Mouse (Mus musculus): Measurements from ENCODE around the gene Dnah3.

The Dnah3 gene

DNA sequence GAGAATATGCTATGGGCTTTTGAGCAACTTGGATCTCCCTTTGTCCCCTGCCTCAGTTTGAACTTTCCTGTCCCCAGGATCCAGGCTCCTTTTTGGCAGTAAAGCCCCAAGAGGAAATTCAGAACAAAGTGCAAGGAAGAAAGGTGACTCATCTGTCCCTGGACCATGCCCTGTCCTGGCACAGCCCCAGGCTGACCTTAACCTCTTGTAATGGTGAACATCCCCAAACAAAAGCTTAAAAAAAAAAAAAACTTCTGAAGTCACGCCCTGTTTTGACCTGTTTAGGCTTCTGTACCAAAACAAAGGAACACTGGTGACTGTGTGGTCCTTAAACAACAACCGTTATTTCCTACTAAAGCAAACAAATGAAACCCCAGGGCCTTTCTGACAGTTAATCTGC is 153.5 kb downstream of the Dnah3 start:
- DNase-seq (ENCODE audit: low spot score) = no peak

DNA sequence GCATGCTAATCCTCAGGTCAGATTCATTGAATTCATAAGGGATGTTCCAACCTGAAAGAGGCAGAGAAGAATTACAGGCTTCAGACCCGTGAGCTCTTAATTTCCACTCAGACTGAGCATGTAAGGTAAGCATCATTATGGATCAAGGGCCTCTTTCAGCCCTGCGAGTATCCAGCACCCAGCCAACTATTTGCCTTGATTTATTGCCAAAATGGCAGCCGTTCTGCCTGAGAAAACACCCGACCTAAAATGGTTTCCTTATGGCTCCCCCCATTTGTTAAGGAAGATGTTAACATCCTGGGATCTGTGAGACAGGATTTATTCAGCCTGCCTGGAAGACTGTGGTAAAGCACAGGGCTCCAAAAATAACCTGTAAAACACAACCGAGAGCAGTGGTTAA is 158.0 kb downstream of the Dnah3 start:
- no peak for DNase-seq (ENCODE audit: low spot score)

DNA sequence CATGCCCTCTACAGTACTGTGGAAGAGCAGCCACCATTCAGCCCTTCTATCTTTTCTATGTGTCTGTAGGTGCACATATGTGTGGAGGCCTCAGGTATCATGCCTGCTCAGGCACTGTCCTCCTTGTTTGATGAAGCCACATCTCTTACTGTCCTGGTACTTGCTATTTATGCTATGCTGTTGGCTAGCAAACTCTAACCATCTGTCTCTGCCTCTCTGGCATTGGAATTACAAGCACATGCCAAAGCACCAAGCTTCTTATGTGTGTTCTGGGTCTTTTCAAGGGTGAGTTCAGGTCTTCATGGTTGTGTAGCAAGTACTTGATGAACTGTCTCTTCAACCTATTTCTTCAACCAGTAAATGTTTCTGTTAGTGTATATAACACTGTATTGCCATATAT is 158.8 kb downstream of the Dnah3 start:
- no peak for DNase-seq (ENCODE audit: low spot score)

DNA sequence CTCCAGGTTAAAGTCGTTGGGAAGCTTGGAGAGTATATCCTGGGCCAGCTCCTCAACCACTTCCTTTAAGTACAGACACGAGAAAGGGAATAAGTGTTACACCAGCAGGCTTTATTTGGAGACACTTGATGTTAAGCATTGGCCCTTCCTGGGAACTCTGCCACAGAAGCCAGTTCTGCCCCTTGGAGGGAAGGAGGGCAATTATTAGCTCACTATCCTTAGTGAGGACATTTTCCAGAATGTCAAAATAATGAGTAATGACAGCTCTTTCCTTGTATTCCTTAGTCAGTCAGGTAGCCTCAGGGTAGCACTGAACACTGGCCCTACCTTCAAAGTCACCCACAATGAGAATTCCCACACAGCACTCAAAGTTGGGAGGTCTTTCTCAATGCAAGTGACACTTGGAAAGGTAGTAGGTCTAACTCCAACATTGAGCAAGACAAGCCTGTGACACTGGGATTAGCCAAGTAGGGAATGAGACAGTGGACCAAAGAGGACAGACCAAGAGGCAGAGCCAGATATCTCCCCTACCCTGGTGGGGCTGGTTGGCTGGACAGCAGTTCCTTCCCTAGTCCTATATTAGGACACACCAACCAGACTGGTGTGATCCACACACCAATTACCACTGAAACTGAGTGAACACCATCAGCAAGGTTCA is 166.2 kb downstream of the Dnah3 start:
- DNase-seq (ENCODE audit: low spot score) = no peak

DNA sequence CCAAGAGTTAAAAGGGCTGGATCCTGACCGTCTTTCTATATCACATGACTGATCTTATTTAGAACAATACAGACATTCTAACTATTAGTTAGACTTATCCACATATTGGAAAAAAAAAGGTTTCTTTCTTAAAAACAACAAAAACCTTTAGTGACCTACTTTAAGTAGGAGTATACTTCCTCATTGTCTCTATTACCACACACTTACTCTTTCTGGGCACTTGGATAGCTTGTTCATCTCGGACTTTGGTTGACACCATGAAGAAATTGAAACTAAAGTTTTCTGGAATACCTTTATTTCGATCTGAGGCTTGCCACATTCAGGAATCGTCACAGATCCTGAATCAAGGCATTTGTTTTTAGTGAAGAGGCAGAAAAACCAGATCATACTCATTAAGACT is 174.0 kb downstream of the Dnah3 start:
- DNase-seq (ENCODE audit: low spot score) = no peak

DNA sequence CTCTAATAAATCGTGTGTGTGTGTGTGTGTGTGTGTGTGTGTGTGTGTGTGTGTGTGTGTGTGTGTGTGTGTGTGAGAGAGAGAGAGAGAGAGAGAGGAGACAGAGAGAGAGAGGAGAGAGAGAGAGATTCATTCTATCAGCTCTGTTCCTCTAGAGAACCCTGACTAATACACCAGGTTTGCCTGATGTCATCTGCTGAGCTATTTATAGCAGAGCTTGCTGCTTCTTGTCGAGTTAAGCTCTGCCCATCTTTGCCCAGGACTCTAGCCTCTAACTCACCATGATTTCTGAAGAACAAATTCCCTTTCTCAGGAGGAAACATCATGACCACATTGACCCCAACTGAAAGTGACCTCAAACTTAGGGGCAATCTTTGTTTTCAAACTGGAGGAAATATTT is 174.6 kb downstream of the Dnah3 start:
- no peak for DNase-seq (ENCODE audit: low spot score)

DNA sequence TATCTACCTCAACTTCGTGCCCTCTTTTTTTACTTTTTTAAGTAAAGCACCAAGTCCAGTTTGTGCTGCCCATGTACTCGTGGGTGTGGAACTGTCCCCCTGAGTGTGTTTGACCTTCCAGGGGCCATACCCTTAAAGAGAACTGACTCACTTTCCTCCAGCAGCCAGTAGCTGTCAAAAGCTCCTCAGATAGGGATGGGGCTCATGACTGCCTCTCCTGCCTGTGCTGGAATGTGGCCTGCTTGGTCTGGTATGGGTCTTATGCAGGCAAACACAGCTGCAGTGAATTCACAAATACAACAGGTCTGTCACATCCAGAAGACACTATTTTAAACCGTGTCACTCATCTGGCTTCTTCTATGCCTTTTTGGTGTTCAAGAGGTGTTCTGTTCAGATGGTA is 183.4 kb downstream of the Dnah3 start:
- no peak for DNase-seq (ENCODE audit: low spot score)

DNA sequence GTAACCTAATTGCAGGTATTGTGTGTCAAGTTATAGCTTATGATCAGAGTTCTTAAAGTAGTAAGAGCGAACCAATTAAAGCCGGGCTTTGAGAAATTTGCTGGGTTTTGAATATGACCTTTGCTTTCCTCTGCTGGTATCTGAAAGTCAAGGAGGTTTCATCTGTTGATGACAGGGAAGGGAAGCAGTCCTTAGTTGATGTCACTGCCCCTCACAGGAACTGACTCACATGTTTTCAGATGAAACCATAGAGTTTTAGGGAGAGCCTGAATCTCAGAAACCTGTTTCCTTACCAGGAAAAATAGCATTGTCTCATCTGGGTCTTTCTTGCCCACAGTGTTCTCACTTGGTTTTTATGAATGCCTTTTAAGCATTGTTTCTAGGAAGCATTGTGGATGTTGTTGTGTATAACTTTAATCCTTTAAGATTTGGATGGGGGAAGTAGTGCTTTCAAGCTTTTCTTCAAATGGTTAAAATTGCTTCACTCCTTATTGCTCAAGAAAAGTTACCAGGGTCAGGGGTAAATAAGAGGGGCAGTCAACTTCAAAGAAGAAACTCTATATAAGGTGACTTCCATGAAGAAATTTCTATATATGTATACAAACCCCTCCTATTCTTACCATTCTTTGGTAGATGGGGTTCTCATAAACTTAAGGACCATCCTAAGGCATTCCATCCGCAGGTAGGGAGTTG is 188.4 kb downstream of the Dnah3 start:
- DNase-seq (ENCODE audit: low spot score) = no peak

DNA sequence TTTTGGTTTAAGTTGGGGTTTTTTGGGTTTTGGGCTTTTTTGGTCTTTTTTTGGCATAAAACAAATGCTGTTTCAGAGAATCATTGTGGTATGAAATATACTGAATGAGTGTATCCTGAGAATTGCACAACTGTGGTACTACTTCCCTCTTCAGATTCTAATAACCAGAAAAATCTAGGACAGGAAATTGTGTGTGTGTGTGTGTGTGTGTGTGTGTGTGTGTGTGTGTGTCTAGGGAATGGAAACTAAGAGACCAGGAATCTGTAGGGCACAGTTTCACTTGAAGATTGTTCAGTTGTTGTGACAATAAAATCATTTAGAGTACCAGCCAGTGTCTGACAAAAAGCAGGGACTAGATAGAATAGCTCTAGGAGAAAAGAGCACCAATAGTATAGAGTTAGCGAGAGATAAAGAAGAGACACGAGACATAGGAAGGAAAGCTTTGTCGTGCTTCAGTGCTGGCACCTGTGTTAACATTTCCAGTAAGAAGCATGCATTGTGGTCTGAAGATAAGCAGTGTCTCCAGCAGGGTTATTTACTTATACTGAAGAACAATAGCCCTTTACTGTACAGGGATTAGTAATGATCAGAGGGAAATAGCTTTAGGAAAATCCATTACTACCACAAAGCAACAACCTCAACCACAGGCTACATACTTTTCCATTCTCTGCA is 195.6 kb downstream of the Dnah3 start:
- no peak for DNase-seq (ENCODE audit: low spot score)

DNA sequence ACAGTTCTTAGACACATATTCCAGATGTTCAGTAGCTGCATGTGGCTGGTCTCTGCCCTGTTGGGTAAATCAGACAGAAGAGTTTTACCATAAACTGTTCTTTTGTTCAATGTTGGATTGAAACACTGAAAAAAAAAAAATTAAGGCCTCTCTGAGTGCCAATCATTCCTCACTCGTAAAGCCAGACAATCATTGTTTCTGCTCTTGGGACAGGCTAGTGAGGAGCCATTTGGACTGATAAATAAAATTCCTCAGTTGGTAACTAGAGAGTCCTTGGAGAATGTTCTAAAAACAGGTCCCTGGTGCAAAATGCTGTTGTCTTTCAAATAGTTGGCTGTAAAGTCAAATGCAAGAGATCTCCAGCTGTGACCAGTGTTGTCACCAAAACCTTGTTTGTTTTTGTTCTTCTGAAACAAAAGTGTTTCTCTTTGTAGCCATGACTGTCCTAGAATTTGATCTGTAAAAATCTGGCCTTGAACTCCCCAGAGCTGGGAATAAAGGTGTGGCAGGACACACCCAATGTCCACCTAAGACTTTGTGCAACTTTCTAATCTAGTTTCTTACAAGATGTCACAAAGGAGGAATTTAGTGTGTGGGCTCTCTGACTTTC is 196.7 kb downstream of the Dnah3 start:
- no peak for DNase-seq (ENCODE audit: low spot score)

DNA sequence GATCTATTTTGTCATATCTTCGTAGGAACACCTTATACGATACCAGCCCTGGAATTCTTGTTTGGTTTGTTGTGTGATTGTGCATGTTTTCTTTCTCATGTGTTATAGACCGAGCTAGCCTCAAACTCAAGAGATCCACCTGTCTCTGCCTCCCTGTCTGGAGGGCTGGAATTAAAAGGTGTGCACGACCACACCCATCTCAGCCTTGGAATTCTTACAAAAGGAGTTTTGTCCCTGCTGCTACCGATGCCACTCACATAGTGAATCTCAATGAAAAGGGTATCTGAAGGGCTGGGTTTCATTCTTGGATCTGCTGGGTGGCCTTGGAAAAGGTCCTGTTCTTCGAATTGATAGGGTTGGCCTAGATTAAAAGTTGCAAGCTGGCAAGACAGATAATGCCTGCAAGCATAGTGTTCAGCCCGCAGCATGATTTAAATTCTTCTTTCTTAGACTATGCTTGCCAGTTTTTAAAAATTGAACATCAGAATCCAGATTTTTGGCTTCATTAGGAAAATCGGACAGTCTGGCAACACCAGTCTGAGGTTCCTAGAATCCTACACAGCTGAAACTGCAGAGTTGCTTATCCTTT is 197.5 kb downstream of the Dnah3 start:
- peak; percentile 12 for DNase-seq (ENCODE audit: low spot score)

DNA sequence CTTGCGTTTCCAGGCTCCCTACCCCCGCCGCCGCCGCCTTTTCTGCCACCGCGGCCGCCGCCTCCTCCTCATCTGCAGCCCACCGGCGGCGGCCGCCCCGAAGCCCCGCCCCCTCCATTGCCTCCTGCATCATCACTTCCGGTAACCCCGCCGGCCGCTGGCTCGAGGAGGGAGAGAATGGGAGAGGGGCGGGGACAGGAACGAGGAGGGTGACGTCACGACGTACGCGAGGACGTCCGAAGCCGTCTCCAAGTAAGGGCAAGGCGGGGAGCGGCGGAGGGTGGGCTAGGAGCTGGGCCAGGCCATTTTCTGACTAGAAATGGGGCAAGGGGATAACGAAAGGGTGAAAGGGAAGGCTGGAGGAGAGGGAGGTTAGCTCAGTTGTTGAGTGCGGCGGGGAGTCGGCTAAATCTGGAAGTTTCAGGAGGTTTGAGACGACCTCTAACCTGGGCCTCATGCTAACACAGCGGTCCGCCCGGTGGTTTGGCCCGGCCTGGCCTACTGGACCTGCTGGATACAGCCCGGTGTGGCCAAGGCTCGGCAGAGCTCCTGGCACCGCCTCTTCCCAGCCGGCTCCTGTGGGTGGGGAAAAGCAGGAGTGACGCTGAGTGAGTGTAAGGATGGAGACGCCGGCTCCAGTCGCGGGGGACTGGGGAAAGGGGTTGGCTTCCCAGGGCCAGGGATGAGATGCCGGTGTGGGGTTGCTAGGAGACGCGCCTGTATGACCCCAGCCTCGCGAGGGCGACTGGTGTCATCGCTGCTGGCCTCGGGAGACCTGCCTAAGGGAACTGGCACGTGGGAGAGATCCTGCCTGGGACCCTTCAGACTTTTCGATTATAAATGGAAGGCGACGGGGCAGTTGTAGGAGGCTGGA is 199.2 kb downstream of the Dnah3 start, which contains the start of the genes Lyrm1 and Dcun1d3:
Gene Lyrm1 (plus strand): TSS at position 223 of the 874 bp plus-strand sequence.
Gene Dcun1d3 (minus strand): TSS at position 660 of the 874 bp plus-strand sequence.
- peak; percentile 97 for DNase-seq (ENCODE audit: low spot score)

DNA sequence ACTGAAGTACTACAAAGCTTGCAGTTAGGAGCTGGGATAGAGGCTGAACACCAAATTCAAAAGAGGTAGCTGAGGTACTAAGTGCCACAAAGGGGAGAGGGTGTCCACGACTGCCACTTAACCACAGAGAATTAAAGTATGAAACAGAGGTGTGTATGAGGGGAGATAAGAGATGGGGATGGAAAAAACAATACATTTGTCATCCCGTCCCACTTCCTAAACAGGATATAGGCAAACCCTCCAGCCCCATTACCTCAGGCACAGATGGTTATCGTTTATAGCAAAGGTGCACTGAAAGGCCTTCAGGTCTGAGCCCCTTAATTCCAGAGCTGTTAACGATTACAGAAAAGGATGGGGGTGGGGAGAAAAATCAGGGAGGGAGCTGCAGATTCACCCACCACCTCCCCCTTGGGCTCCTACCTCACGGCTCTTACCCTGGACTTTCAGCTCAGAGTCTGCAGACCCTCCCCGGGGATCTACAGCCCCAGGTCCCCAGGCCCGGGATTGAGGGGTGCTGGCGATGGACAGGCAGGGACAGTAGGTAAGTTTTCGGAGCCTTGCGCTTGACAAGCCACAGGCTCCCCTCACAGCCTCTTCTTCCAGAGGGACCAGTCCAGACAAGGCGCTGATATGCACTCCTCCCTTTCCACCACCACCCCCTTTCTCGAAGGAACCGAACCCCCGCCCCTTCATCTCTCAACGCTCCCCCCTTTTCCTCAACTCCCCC is 200.1 kb downstream of the Dnah3 start:
- DNase-seq (ENCODE audit: low spot score) = no peak

DNA sequence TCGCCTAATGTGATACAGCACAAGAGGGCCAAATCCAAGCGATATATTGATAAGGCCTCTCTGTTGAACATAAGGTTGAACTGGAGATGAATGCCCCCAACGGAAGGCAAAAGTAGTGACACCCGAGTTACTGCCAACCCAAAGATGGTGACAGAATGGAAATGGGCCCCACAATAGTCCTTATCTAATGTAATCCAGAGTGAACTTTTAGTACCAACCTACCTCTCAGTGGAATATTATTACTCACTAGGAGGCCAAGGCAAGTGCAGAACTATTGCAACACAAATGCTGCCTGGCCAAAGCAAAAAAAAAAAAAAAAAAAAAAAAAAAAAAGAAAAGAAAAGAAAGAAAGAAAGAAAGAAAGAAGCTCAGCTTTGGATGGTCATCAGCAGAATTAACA is 202.3 kb downstream of the Dnah3 start:
- no peak for DNase-seq (ENCODE audit: low spot score)

DNA sequence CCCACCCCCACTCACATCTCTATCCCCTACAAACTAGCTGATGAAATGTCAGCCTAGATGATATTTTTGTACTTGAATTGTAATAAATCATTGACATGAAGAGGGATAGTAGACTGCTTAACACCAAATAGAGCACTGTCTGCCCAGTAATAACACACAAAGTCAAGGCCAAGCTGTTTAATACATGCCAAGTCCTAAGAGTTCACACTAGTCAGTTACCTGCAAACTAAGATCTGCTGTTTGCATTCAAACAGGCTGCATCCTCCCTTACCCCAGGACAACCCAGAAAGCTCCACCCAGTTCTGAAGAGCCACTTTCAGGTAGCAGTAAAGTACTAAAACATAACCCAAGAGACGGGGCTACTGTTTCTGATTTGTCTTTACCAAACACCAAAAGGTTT is 202.9 kb downstream of the Dnah3 start:
- DNase-seq (ENCODE audit: low spot score) = no peak

DNA sequence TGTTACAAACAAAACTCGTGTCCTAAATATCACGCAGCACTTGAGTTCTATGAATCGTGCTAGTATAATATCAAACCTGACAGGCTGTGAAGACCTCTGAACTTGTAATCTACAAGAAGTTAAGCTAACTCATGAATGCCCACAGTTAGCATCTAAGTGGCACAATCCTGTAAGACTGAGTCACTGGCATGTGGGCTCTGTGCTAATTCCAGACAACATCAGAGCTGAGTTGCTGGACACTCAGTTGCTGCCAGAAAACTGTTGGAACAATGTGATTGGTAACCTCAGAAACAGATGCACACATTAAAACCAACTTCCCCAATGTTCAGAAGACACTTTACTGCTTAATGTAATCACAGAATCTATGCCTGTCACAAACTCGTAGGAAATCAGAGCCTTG is 207.2 kb downstream of the Dnah3 start:
- DNase-seq (ENCODE audit: low spot score) = no peak

DNA sequence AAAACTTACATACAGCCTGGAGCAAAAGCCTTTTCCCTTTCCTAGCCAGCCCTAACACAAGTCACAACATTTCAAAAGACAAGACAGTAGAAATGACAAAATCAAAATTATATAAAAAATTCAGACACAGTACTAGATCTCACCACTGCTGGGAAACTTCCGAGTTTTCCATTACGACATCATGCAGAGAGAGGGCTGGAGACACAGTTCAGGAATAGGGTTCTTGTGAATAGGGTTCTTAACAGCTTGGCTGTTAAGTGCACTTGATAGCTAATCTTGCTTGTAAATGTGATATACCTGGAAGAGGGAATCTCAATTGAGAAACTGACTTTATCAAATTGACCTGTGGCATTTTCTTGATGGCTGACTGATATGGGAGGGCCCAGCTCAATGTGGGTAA is 213.9 kb downstream of the Dnah3 start:
- no peak for DNase-seq (ENCODE audit: low spot score)

DNA sequence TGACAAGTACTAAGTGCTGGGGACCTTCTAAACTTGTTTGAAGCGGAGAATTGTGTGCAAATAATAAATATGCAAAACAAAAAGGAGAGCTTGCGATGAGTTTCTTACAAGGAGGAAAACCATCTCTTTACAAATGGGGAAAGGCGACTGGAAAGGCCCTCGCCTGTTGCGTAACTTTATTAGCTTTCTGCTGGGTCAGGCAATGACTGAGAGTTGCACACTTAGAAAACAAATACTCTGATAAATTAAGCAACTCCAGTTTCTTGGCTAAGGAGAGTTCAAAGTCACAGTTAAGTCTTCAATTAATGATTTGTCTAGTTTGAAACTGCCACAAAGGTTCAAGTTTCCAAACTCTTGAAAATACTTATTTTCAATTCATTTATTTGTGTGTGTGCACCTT is 214.7 kb downstream of the Dnah3 start:
- no peak for DNase-seq (ENCODE audit: low spot score)

DNA sequence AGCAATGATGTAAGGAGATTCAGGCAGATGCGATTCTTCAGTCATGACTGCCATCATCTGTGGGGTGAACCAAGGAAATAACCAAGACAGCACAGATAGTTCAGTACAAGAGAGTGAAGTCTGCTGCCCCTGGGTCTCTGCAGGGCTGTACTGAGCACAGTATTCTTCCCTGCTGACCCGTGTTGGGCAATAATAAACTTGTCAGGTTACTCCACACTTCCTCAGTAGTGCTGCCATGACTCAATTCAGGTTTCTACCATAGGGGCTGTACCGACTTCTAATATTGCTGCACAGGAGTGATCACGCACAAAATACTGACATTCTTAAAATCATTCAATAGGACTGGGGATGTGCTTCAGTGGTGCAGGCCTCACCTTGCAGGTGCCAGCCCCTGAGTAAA is 215.9 kb downstream of the Dnah3 start:
- DNase-seq (ENCODE audit: low spot score) = no peak

DNA sequence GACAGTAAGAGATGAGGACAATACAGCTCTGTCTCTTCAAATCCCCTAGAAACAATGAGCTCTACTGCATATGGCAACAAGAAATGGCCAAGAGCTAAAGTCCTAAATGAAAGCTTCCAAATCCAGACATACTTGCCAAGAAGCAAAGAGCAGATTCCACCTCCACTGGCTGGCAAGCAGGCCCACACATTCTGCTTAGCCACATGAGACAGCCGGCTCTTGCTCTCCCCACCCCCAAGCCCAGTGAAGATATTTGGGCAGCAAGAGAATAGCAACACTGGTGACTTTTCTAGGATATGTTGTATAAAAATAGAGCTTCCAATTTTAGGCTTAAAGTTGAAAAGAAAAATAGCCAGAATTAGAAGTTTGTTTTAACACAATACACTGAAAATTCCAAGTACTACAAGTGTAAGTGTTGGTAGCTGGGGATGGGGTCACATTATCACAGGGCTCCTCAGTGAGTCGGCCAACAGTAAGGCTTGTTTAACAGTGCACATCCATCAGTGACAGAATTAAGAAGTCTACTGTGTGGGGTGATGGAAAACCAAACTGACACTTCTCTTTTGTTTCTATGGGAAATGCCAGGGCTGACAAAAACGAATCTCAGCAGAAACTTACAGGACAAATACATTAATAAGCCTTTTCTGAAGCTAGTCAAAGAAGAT is 219.2 kb downstream of the Dnah3 start:
- no peak for DNase-seq (ENCODE audit: low spot score)
